Mouse (Mus musculus) limb, embryonic 14.5 days (tissue): ENCODE data around the gene Tspan1. TPM values are rescaled to one million over a fixed set of nuclear protein-coding genes. Genes with fewer than 3 reads are reported as not detected.
A peak's percentile ranks its signal among the peaks of the same experiment; 100 is the strongest.

Experiments used
- ATAC-seq: fragments of 200-750 bp; cut with Nextera tagmentation; 2 replicates; pipeline ENCODE4 v1.8.0; 2017; ENCODE audit warnings: low read depth, moderate number of reproducible peaks, moderate TSS enrichment; ENCODE audit not compliant: low FRiP score
- DNase-seq: peaks from one replicate; pipeline ENCODE4 v3.0.0-alpha.2; 2015; ENCODE audit warnings: low spot score
- H3K27ac ChIP-seq: fragments of 300-500 bp; sonication (generic); replicated peaks from 2 replicates; pipeline ENCODE4 v1.5.1; 2014; ENCODE audit warnings: low read depth, mild to moderate bottlenecking, low read length, moderate library complexity, mixed read lengths
- H3K27me3 ChIP-seq: fragments of 300-500 bp; sonication (generic); 2 replicates; pipeline ENCODE4 v1.6.1; 2014; ENCODE audit warnings: low read length, mixed read lengths; ENCODE audit not compliant: control insufficient read depth, insufficient read depth
- H3K36me3 ChIP-seq: fragments of 300-500 bp; sonication (generic); 2 replicates; pipeline ENCODE4 v1.6.1; 2014; ENCODE audit warnings: mild to moderate bottlenecking, low read length, moderate library complexity, mixed read lengths; ENCODE audit not compliant: control insufficient read depth, insufficient read depth
- H3K4me1 ChIP-seq: fragments of 300-500 bp; sonication (generic); 2 replicates; pipeline ENCODE4 v1.6.1; 2014; ENCODE audit warnings: antibody characterized with exemption, low read length, mixed read lengths; ENCODE audit not compliant: control insufficient read depth, insufficient read depth
- H3K4me2 ChIP-seq: fragments of 300-500 bp; sonication (generic); replicated peaks from 2 replicates; pipeline ENCODE4 v1.6.1; 2014; ENCODE audit warnings: low read depth, mild to moderate bottlenecking, low read length, moderate library complexity; ENCODE audit not compliant: severe bottlenecking
- H3K4me3 ChIP-seq: fragments of 300-500 bp; sonication (generic); replicated peaks from 2 replicates; pipeline ENCODE4 v1.5.1; 2014; ENCODE audit warnings: low read length
- H3K9ac ChIP-seq: fragments of 300-500 bp; sonication (generic); 2 replicates; pipeline ENCODE4 v1.6.1; 2014; ENCODE audit warnings: mild to moderate bottlenecking, low read depth, low read length, moderate library complexity; ENCODE audit not compliant: severe bottlenecking
- H3K9me3 ChIP-seq: fragments of 300-500 bp; sonication (generic); 2 replicates; pipeline ENCODE4 v1.6.1; 2016; ENCODE audit warnings: low read length; ENCODE audit not compliant: control insufficient read depth
- POLR2A ChIP-seq: fragments of 200-500 bp; IDR thresholded peaks from 2 replicates; pipeline ENCODE4 v1.8.0; 2012; ENCODE audit warnings: inconsistent platforms, mild to moderate bottlenecking, moderate library complexity, borderline replicate concordance; ENCODE audit not compliant: insufficient read depth, insufficient read length; ENCODE audit errors: extremely low read depth
- whole genome bisulfite sequencing: fragments of 180-500 bp; shearing (Covaris S2); extraction: QIAGEN DNeasy Blood & Tissue Kit; methylation state at CpG from one replicate; pipeline ENCODE4 v1.1.7; 2014; 5-methylcytosine and 5-hydroxymethylcytosine counted together
- polyA plus RNA-seq, 2 experiments: library from polyadenylated mRNA; depleted of rRNA in 1 of 2; stranded (reverse) in 1 of 2; unstranded in 1 of 2; fragments of >200 nt; fragmentation: Nextera tagmentation in 1 of 2; extraction: Ambion mirVana in 1 of 2; gene quantifications; 2 replicates each; pipeline versions ENCODE4 v1.2.1 to v1.2.3; 2012 to 2014

Gene Tspan1
- polyA plus RNA-seq, 2 experiments: not detected

DNA sequence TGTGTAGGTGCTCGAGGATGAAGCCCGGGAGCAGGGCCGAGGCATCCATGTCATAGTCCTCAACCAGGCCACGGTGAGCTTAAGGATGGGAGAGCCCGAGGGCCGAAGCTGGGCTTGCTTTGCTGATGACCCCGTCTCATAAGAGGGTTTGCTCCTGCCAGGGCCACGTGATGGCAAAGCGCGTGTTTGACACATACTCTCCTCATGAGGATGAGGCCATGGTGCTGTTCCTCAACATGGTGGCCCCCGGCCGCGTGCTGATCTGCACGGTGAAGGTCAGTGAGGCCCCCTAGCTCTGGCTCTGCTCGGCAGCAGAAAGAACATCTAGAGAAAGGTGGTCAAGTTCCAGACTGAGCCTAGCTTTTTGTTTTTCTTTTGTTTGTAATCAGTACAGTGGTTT is 14.7 kb downstream of the Tspan1 start:
- ATAC-seq: no peak
- TF ChIP-seq POLR2A: no peak
- H3K9ac ChIP-seq: no peak overlapping the region

DNA sequence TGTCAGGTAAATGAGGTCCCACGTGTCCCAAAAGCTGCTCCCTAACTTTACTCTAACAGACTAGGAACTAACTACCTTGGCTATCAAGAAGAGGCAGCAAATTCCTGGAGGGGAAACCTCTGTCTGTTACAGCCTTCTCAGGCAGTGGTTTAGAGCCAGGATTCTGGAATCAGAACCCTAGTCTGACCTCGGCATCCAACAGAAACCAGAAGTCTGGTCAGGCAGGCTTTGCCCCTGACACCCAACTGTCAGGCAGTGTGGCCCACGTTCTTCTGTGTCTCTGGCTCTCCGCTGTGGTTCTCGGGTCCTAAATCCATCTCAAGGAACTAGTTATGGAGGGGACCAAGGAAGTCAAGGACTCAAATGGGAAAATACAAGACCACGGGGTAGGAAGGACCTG is 16.2 kb downstream of the Tspan1 start, which contains the start of gene Lurap1:
Lurap1 (minus strand) TSS at position 101 of the 400 bp plus-strand sequence.
- 69% methylated on average over 6 of the region's 6 CpGs for WGBS

More for the DNA sequence above, 14.7 kb downstream of the Tspan1 start:
- peaks cover 11% of the 10 kb centered on the region for H3K4me1 ChIP-seq
- 95% methylated on average over 15 of the region's 15 CpGs for WGBS
- H3K36me3 ChIP-seq: peaks cover 63% of the 10 kb centered on the region
- H3K27ac ChIP-seq: no peak overlapping the region
- no peaks in the 10 kb centered on the region for H3K27me3 ChIP-seq
- no peak overlapping the region for H3K4me3 ChIP-seq
- DNase-seq: no peak
- H3K4me2 ChIP-seq: no peak overlapping the region
- no peaks in the 10 kb centered on the region for H3K9me3 ChIP-seq

DNA sequence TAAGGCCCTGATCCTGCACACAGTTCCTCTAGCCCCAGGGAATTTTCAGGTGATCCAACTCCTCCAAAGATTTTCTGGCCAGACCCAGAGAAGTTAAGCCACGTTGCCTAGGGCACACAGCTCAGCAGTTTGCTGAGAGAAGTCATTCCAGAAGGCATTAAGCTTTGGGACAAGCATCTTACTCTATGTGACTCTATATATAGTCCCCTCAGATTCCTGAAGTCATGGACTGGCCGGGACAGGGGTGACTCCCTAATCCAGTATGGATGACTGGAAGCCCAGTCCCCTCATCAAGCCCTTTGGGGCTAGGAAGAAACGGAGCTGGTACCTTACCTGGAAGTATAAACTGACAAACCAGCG is 16.6 kb downstream of the Tspan1 start:
- no peak for DNase-seq
- Histone ChIP-seq H3K4me2 (peak overlapping the region; percentile 80), H3K9ac (peak overlapping the region; percentile 94), H3K27ac (peak overlapping the region; percentile 91), H3K27me3 (no peaks in the 10 kb centered on the region), H3K36me3 (peaks cover 44% of the 10 kb centered on the region), H3K4me1 (peaks cover 11% of the 10 kb centered on the region), H3K4me3 (peak overlapping the region; percentile 78), H3K9me3 (no peaks in the 10 kb centered on the region)
- no peak for TF ChIP-seq POLR2A
- WGBS: 14% methylated on average over 4 of the region's 4 CpGs
- ATAC-seq: no peak

More for the DNA sequence above, 16.2 kb downstream of the Tspan1 start, which contains the start of gene Lurap1:
- Histone ChIP-seq H3K9ac (peak within 1 kb of the TSS; percentile 94), H3K36me3 (peaks cover 48% of the 10 kb centered on the region), H3K4me1 (peaks cover 11% of the 10 kb centered on the region), H3K27me3 (no peaks in the 10 kb centered on the region), H3K4me3 (peak within 1 kb of the TSS; percentile 78), H3K9me3 (no peaks in the 10 kb centered on the region), H3K27ac (peak within 1 kb of the TSS; percentile 91), H3K4me2 (peak within 1 kb of the TSS; percentile 80)
- no peak for ATAC-seq
- TF ChIP-seq POLR2A: no peak
- DNase-seq: no peak

DNA sequence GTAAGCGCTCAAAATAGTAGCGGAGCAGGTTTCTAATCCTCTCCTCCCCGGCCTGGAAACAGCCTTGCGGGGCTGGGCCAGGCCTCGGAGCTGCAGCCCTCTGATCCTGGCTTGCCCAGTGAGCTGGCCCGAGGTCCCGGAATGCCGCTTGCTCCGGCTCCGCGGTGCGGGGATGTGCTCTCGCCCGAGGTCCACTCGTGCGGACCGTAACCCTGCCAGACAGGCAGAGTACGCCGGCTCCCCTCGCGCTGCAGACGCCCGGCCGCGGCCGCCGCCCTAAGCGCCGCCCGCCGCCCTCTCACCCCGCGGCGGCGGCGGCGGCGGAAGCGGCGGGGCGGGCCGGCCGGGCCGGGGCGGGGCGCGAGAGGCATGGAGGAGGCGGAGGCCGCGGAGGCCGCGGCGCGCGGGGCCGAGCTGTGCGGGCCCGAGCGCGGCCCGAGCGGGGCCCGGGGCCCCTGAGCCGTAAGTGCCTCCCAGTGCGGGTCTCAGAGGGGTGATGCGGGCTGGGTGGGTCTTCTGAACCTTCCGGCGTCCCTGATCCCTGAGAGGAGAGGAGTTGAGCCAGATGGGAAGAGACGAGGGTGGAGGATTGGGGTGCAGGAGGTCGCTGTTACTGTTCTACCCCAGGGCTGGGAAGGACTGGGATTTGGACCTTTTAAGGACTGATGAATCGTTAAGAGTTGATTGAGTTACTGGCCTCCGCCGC is 17.1 kb downstream of the Tspan1 start:
- H3K4me3 ChIP-seq: peak overlapping the region; percentile 78
- H3K9me3 ChIP-seq: no peaks in the 10 kb centered on the region
- TF ChIP-seq POLR2A: peak; percentile 71
- peak overlapping the region; percentile 94 for H3K9ac ChIP-seq
- H3K4me1 ChIP-seq: peaks cover 11% of the 10 kb centered on the region
- peak; percentile 61 for DNase-seq
- ATAC-seq: peak; percentile 92
- H3K27me3 ChIP-seq: no peaks in the 10 kb centered on the region
- H3K4me2 ChIP-seq: peak overlapping the region; percentile 80
- peak overlapping the region; percentile 91 for H3K27ac ChIP-seq
- WGBS: under 1% methylated on average over 58 of the region's 73 CpGs
- peaks cover 39% of the 10 kb centered on the region for H3K36me3 ChIP-seq

DNA sequence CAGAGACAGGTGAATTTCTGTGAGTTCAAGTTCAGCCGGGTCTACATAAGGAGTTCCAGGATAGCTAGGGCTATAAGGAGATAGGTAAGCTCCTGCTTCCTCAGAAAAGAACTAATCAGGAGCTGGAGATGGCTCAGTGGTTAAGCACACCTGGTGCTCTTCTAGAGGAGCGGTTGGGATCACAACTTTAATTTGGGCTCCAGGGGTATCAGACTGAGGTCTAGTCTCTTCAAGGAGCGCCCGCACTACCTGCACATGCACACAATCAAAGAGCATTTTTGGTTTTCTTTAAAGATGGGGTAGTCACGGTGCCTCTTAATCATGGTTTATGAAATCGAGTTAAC is 17.6 kb downstream of the Tspan1 start:
- Histone ChIP-seq H3K4me2 (peak overlapping the region; percentile 80), H3K36me3 (peaks cover 33% of the 10 kb centered on the region), H3K27me3 (no peaks in the 10 kb centered on the region), H3K4me1 (peaks cover 11% of the 10 kb centered on the region), H3K27ac (peak overlapping the region; percentile 91), H3K9ac (peak overlapping the region; percentile 94), H3K9me3 (no peaks in the 10 kb centered on the region), H3K4me3 (peak overlapping the region; percentile 78)
- ATAC-seq (no peak), DNase-seq (no peak)
- no peak for TF ChIP-seq POLR2A
- WGBS: 22% methylated on average over 6 of the region's 6 CpGs
